Mouse (Mus musculus): ENCODE data around the gene Atp8a2.

- TF ChIP-seq CTCF (IDR thresholded peaks at IDR 0.05; ENCODE audit: borderline replicate concordance, extremely low read depth, insufficient read depth, insufficient read length) (no peak), POLR2A (IDR thresholded peaks at IDR 0.05; ENCODE audit: borderline replicate concordance, extremely low read depth, insufficient read depth, insufficient read length, poor library complexity, severe bottlenecking) (no peak)
These were observed 569.8 kb downstream of the Atp8a2 start for GRCm38 (mm10) chr14:59627142-59627680.
